Mouse (Mus musculus) kidney, adult 8-10 months (tissue): ENCODE measurements around the gene Ccdc170.

Source experiments
- DNase-seq, 2 experiments: peaks; one replicate each; pipeline ENCODE4 v3.0.0; 2022

Gene Ccdc170

GRCm38 (mm10) chr10:4522116-4522515, 39.8 kb downstream of the Ccdc170 start:
- no peak for DNase-seq

- DNase-seq = no peak
Observed at GRCm38 (mm10) chr10:4523078-4523477, 40.8 kb downstream of the Ccdc170 start.

GRCm38 (mm10) chr10:4528043-4528442, 45.7 kb downstream of the Ccdc170 start:
- DNase-seq = no peak

GRCm38 (mm10) chr10:4530638-4531235, 48.4 kb downstream of the Ccdc170 start:
- DNase-seq = peak; percentile 66 to 68

- peak in 1 of 2 experiments; percentile 32 for DNase-seq
Observed at GRCm38 (mm10) chr10:4531933-4532332, 49.6 kb downstream of the Ccdc170 start.

GRCm38 (mm10) chr10:4532731-4533130, 50.4 kb downstream of the Ccdc170 start:
- DNase-seq = no peak

- DNase-seq = no peak
Observed at GRCm38 (mm10) chr10:4533873-4534272, 51.6 kb downstream of the Ccdc170 start.

- peak in 1 of 2 experiments; percentile 22 for DNase-seq
Observed at GRCm38 (mm10) chr10:4545550-4545949, 63.2 kb downstream of the Ccdc170 start.

GRCm38 (mm10) chr10:4553442-4554119, 71.3 kb downstream of the Ccdc170 start:
- DNase-seq = peak; percentile 37 to 49

- DNase-seq = no peak
Observed at GRCm38 (mm10) chr10:4556842-4557377, 74.6 kb downstream of the Ccdc170 start.

- peak in 1 of 2 experiments; percentile 37 for DNase-seq
Observed at GRCm38 (mm10) chr10:4559132-4559531, 76.8 kb downstream of the Ccdc170 start.

GRCm38 (mm10) chr10:4565148-4565547, 82.8 kb downstream of the Ccdc170 start:
- DNase-seq = no peak

GRCm38 (mm10) chr10:4570778-4571177, 88.5 kb downstream of the Ccdc170 start:
- DNase-seq = no peak

GRCm38 (mm10) chr10:4571304-4571703, 89.0 kb downstream of the Ccdc170 start:
- no peak for DNase-seq

- no peak for DNase-seq
Observed at GRCm38 (mm10) chr10:4581905-4582304, 99.6 kb downstream of the Ccdc170 start.

GRCm38 (mm10) chr10:4586691-4587090, 104.4 kb downstream of the Ccdc170 start:
- DNase-seq = peak in 1 of 2 experiments; percentile 13

GRCm38 (mm10) chr10:4589576-4589975, 107.3 kb downstream of the Ccdc170 start:
- DNase-seq = no peak

GRCm38 (mm10) chr10:4590956-4591355, 108.7 kb downstream of the Ccdc170 start:
- DNase-seq = no peak

- DNase-seq = no peak
Observed at GRCm38 (mm10) chr10:4593828-4594227, 111.5 kb downstream of the Ccdc170 start.

GRCm38 (mm10) chr10:4597211-4597610, 114.9 kb downstream of the Ccdc170 start:
- DNase-seq = no peak

GRCm38 (mm10) chr10:4598244-4598842, 116.0 kb downstream of the Ccdc170 start:
- peak in 1 of 2 experiments; percentile 67 for DNase-seq

- DNase-seq = no peak
Observed at GRCm38 (mm10) chr10:4598916-4599315, 116.6 kb downstream of the Ccdc170 start.

- no peak for DNase-seq
Observed at GRCm38 (mm10) chr10:4599591-4599990, 117.3 kb downstream of the Ccdc170 start.
